Comparison of ENCODE assay signal across 14 mouse cellular contexts in the genomic region with DNA sequence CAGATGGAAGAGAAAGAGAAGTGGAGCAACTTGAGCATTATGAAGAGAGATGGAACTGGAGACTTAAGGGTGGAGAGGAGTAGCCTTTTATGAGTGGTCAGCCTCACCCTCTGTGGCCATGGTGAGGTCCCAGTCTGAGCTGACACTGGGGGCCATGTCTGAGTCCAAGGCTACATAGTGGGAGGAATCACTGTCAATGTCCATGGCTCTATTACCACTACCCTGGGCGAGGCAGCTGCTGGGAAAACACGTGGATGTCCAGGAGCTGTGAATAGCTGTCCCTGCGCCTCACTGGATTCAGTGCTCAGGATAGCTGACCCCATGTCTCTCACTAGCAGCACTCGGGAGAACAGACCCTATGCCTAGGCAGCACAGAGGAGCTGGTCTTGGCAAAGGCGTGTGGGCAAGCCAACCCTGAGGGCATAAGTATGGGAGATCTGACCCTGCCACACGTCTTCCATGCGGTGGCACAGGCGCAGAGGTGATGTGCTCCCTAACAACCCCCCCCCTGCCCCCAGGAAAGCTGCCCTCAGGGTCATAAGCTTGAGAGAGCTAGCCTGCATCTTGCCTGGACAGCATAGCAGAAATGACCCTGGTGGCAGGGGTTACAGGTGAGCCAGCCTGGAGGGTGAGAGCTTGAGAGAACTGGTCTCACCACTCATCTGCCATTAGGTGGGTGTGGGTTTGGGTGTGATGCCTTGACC. TPM values are rescaled to one million over a fixed set of nuclear protein-coding genes. Genes with fewer than 3 reads are reported as not detected.
DNase-seq lines count a peak whose midpoint lies in the region; ATAC-seq lines count a peak whose summit lies in the region.
"Had no signal": no experiment of that assay in that cellular context is flagged by ENCODE, and none has a peak within 500 bp of the region (broad histone marks: within the 10 kb centered on the region; RNA-seq: fewer than 3 reads in every experiment).

No protein-coding gene starts in this region.

- DNase-seq in forebrain, embryonic 14.5 days (ENCODE audit: low spot score) = no peak
- peak; percentile 17 for DNase-seq in limb, embryonic 11.5 days (ENCODE audit: low spot score)
- DNase-seq in limb, embryonic 10.5 days (ENCODE audit: low spot score) = no peak
- DNase-seq in right cerebral cortex, postnatal 10 days (ENCODE audit: low spot score in 2 of 2) = no peak
- DNase-seq: adrenal gland, postnatal 36 days; cerebellum, adult 11 months; heart, adult 2 months; kidney, postnatal 25 days; thymus, adult 2 months had no signal

- H3K4me3 ChIP-seq in forebrain, embryonic 14.5 days (ENCODE audit: low read depth, low read length) = no peak overlapping the region
- H3K4me3 ChIP-seq in forebrain, embryonic 13.5 days = no peak overlapping the region
- H3K4me3 ChIP-seq in limb, embryonic 11.5 days (ENCODE audit: low read depth, low read length) = no peak overlapping the region
- H3K4me3 ChIP-seq in limb, embryonic 10.5 days = no peak overlapping the region
- H3K4me3 ChIP-seq: heart, adult 2 months had no signal

- no peak overlapping the region for H3K9ac ChIP-seq in forebrain, embryonic 14.5 days (ENCODE audit: low read length)
- H3K9ac ChIP-seq in forebrain, embryonic 13.5 days = no peak overlapping the region
- H3K9ac ChIP-seq in limb, embryonic 11.5 days (ENCODE audit: low read length) = no peak overlapping the region

- 0 out of 2 replicates have a peak, but pooled peaks have one; percentile 29 for ATAC-seq in forebrain, embryonic 14.5 days
- ATAC-seq in forebrain, embryonic 13.5 days = no peak
- no peak for ATAC-seq in limb, embryonic 11.5 days (ENCODE audit: insufficient number of reproducible peaks, low FRiP score, low TSS enrichment, low read depth)
- ATAC-seq in erythroblast, adult 5-6 weeks (replicated peaks; ENCODE audit: low FRiP score, poor library complexity, severe bottlenecking) = peak; percentile 38; the same call in 1 of the 2 replicates
- ATAC-seq in monocyte, adult 5-6 weeks (replicated peaks; ENCODE audit: insufficient number of reproducible peaks, low FRiP score, low TSS enrichment, poor library complexity, severe bottlenecking) = peak; percentile 13; the same call in 1 of the 2 replicates
- no peak for ATAC-seq in granulocyte monocyte progenitor cell, adult 5-6 weeks (replicated peaks; ENCODE audit: poor library complexity, severe bottlenecking)

- no peaks in the 10 kb centered on the region for H3K4me1 ChIP-seq in forebrain, embryonic 14.5 days (ENCODE audit: control insufficient read depth, insufficient read depth, low read length)
- no peaks in the 10 kb centered on the region for H3K4me1 ChIP-seq in forebrain, embryonic 13.5 days
- no peaks in the 10 kb centered on the region for H3K4me1 ChIP-seq in limb, embryonic 11.5 days (ENCODE audit: control insufficient read depth, insufficient read depth, low read length)
- no peaks in the 10 kb centered on the region for H3K4me1 ChIP-seq in limb, embryonic 10.5 days

- WGBS in forebrain, embryonic 14.5 days = 93% methylated on average over 8 of the region's 8 CpGs
- 93% methylated on average over 8 of the region's 8 CpGs for WGBS in forebrain, embryonic 13.5 days
- 88% methylated on average over 8 of the region's 8 CpGs for WGBS in limb, embryonic 11.5 days
- 94% methylated on average over 8 of the region's 8 CpGs for WGBS in limb, embryonic 10.5 days

- H3K27ac ChIP-seq in forebrain, embryonic 14.5 days (ENCODE audit: low read depth, low read length) = no peak overlapping the region
- H3K27ac ChIP-seq in forebrain, embryonic 13.5 days = no peak overlapping the region
- H3K27ac ChIP-seq in limb, embryonic 11.5 days (replicated peaks; ENCODE audit: low read depth, low read length) = no peak overlapping the region
- no peak overlapping the region for H3K27ac ChIP-seq in limb, embryonic 10.5 days
- H3K27ac ChIP-seq: heart, adult 2 months; macrophage had no signal

- H3K4me2 ChIP-seq in forebrain, embryonic 14.5 days (ENCODE audit: low read length) = no peak overlapping the region
- H3K4me2 ChIP-seq in forebrain, embryonic 13.5 days = no peak overlapping the region
- H3K4me2 ChIP-seq in limb, embryonic 11.5 days (ENCODE audit: low read depth, severe bottlenecking) = no peak overlapping the region

- no peaks in the 10 kb centered on the region for H3K36me3 ChIP-seq in forebrain, embryonic 14.5 days (ENCODE audit: control insufficient read depth, insufficient read depth, low read length)
- H3K36me3 ChIP-seq in forebrain, embryonic 13.5 days (ENCODE audit: poor library complexity, severe bottlenecking) = no peaks in the 10 kb centered on the region; the same call in 1 of the 2 replicates
- H3K36me3 ChIP-seq in limb, embryonic 11.5 days (ENCODE audit: control insufficient read depth, insufficient read depth, low read length) = no peaks in the 10 kb centered on the region
- H3K36me3 ChIP-seq in limb, embryonic 10.5 days = peaks cover 14% of the 10 kb centered on the region; the same call in 1 of the 2 replicates

- no peaks in the 10 kb centered on the region; the same call in 1 of the 2 replicates for H3K9me3 ChIP-seq in forebrain, embryonic 14.5 days (replicated peaks; ENCODE audit: control insufficient read depth, low read length)
- 0 out of 2 replicates have a peak, but pooled peaks cover 3% of the 10 kb centered on the region for H3K9me3 ChIP-seq in forebrain, embryonic 13.5 days (replicated peaks)
- H3K9me3 ChIP-seq in limb, embryonic 11.5 days (ENCODE audit: control insufficient read depth, low read length) = no peaks in the 10 kb centered on the region
- H3K9me3 ChIP-seq in limb, embryonic 10.5 days (replicated peaks) = no peaks in the 10 kb centered on the region

- no peaks in the 10 kb centered on the region for H3K27me3 ChIP-seq in forebrain, embryonic 14.5 days (replicated peaks; ENCODE audit: control insufficient read depth, insufficient read depth, low read length)
- H3K27me3 ChIP-seq in forebrain, embryonic 13.5 days = no peaks in the 10 kb centered on the region
- H3K27me3 ChIP-seq in limb, embryonic 11.5 days (ENCODE audit: control insufficient read depth, insufficient read depth, low read length) = no peaks in the 10 kb centered on the region
- H3K27me3 ChIP-seq in limb, embryonic 10.5 days (ENCODE audit: low read depth, poor library complexity, severe bottlenecking) = no peaks in the 10 kb centered on the region

RNA-seq across cellular contexts. Expression of gene Abhd12, which starts 20.3 kb away (rescaled TPM):
- polyA plus RNA-seq in forebrain, embryonic 14.5 days (2014; fragmentation: Nextera tagmentation; extraction: Ambion mirVana) = 89.8 and 100 TPM in 2 replicates
- 65.8 and 77.6 TPM in 2 replicates for polyA plus RNA-seq in forebrain, embryonic 13.5 days (2015; fragmentation: Nextera tagmentation; extraction: Ambion mirVana)
- 50.1 and 55.5 TPM in 2 replicates for polyA plus RNA-seq in limb, embryonic 11.5 days (2014; fragmentation: Nextera tagmentation; extraction: Ambion mirVana)
- polyA plus RNA-seq in limb, embryonic 10.5 days (2016; fragmentation: Nextera tagmentation; extraction: Ambion mirVana) = 46.9 and 53.0 TPM in 2 replicates
- 14.6 and 26.1 TPM in 2 replicates for total RNA-seq in erythroblast, adult 5-6 weeks (2015; ENCODE audit: low replicate concordance)
- total RNA-seq in erythroblast, adult 5-6 weeks (2017; ENCODE audit: low replicate concordance) = 13.4 and 42.8 TPM in 2 replicates
- total RNA-seq in monocyte, adult 5-6 weeks (2017) = 237 to 505 TPM (median 368 TPM) in 3 replicates
- total RNA-seq in granulocyte monocyte progenitor cell, adult 5-6 weeks (2014; fragmentation: Nextera tagmentation) = 24.8 and 38.0 TPM in 2 replicates
- 40.4 and 78.7 TPM in 2 replicates for total RNA-seq in granulocyte monocyte progenitor cell, adult 5-6 weeks (2017)

RNA-seq across cellular contexts. Expression of gene Gins1, which starts 21.0 kb away (rescaled TPM):
- polyA plus RNA-seq in forebrain, embryonic 14.5 days (2014; fragmentation: Nextera tagmentation; extraction: Ambion mirVana) = 36.8 and 50.3 TPM in 2 replicates
- 56.2 and 62.7 TPM in 2 replicates for polyA plus RNA-seq in forebrain, embryonic 13.5 days (2015; fragmentation: Nextera tagmentation; extraction: Ambion mirVana)
- 78.2 and 83.8 TPM in 2 replicates for polyA plus RNA-seq in limb, embryonic 11.5 days (2014; fragmentation: Nextera tagmentation; extraction: Ambion mirVana)
- 77.0 and 77.9 TPM in 2 replicates for polyA plus RNA-seq in limb, embryonic 10.5 days (2016; fragmentation: Nextera tagmentation; extraction: Ambion mirVana)
- 6.0 and 21.3 TPM in 2 replicates for total RNA-seq in erythroblast, adult 5-6 weeks (2015; ENCODE audit: low replicate concordance)
- 21.1 and 23.8 TPM in 2 replicates for total RNA-seq in erythroblast, adult 5-6 weeks (2017; ENCODE audit: low replicate concordance)
- total RNA-seq in monocyte, adult 5-6 weeks (2017) = 10.4 to 13.1 TPM (median 13.0 TPM) in 3 replicates
- 74.6 and 87.3 TPM in 2 replicates for total RNA-seq in granulocyte monocyte progenitor cell, adult 5-6 weeks (2014; fragmentation: Nextera tagmentation)
- total RNA-seq in granulocyte monocyte progenitor cell, adult 5-6 weeks (2017) = 145 and 153 TPM in 2 replicates

Comparison
In these comparisons a context has a peak if more than half of its experiments do, and no peak if none do; other contexts are left out.
1. ATAC-seq: peak in forebrain, embryonic 14.5 days (single experiment), erythroblast, adult 5-6 weeks (single experiment) and monocyte, adult 5-6 weeks (single experiment); none in forebrain, embryonic 13.5 days (single experiment), limb, embryonic 11.5 days (single experiment) and granulocyte monocyte progenitor cell, adult 5-6 weeks (single experiment).